Mouse (Mus musculus) stomach, postnatal 0 days (tissue): ENCODE data around the gene Tspan2.
A peak's percentile ranks its signal among the peaks of the same experiment; 100 is the strongest.

Source experiments
- CTCF ChIP-seq: IDR thresholded peaks from 2 replicates; pipeline ENCODE4 v1.5.1; 2016; ENCODE audit warnings: antibody characterized with exemption, low read depth, mild to moderate bottlenecking, moderate library complexity
- EP300 ChIP-seq: optimal IDR thresholded peaks from 2 replicates; pipeline ENCODE3; 2016; ENCODE audit warnings: antibody characterized with exemption

GRCm38 (mm10) chr3:102734313-102735030 lies at the start of gene Tspan2:
- 0 out of 2 replicates have a peak, but pooled peaks have one; percentile 5 for TF ChIP-seq CTCF
- TF ChIP-seq EP300, result no peak
